Mouse (Mus musculus) midbrain, postnatal 0 days (tissue): ENCODE results near the gene Thsd7b. TPM values are rescaled to one million over a fixed set of nuclear protein-coding genes. Genes with fewer than 3 reads are reported as not detected.
A peak's percentile ranks its signal among the peaks of the same experiment; 100 is the strongest.

Source experiments
- ATAC-seq: fragments of 200-750 bp; cut with Nextera tagmentation; 2 replicates; pipeline ENCODE4 v1.8.0; 2017; ENCODE audit warnings: moderate number of reproducible peaks, mild to moderate bottlenecking, moderate TSS enrichment, moderate library complexity; ENCODE audit not compliant: low FRiP score
- DNase-seq: peaks from one replicate; pipeline ENCODE4 v3.0.0-alpha.2; 2015; ENCODE audit warnings: low spot score
- H3K27ac ChIP-seq: fragments of 300-500 bp; sonication (generic); 2 replicates; pipeline ENCODE4 v1.5.1; 2014; ENCODE audit warnings: low read depth, mild to moderate bottlenecking, low read length, mixed read lengths
- H3K27me3 ChIP-seq: fragments of 300-500 bp; sonication (generic); 2 replicates; pipeline ENCODE4 v1.6.1; 2014; ENCODE audit warnings: low read length, control low read depth, mixed read lengths; ENCODE audit not compliant: insufficient read depth
- H3K36me3 ChIP-seq: fragments of 300-500 bp; sonication (generic); 2 replicates; pipeline ENCODE4 v1.6.1; 2014; ENCODE audit warnings: low read length, control low read depth, mixed read lengths; ENCODE audit not compliant: insufficient read depth
- H3K4me1 ChIP-seq: fragments of 300-500 bp; sonication (generic); 2 replicates; pipeline ENCODE4 v1.6.1; 2014; ENCODE audit warnings: mild to moderate bottlenecking, control low read depth, antibody characterized with exemption, low read length, mixed read lengths; ENCODE audit not compliant: insufficient read depth
- H3K4me2 ChIP-seq: fragments of 300-500 bp; sonication (generic); 2 replicates; pipeline ENCODE4 v1.6.1; 2014; ENCODE audit warnings: low read depth, mild to moderate bottlenecking, low read length, mixed read lengths; ENCODE audit not compliant: poor library complexity, severe bottlenecking
- H3K4me3 ChIP-seq: fragments of 300-500 bp; sonication (generic); 2 replicates; pipeline ENCODE4 v1.5.1; 2014; ENCODE audit warnings: low read depth, mild to moderate bottlenecking, low read length, moderate library complexity
- H3K9ac ChIP-seq: fragments of 300-500 bp; sonication (generic); replicated peaks from 2 replicates; pipeline ENCODE4 v1.6.1; 2014; ENCODE audit warnings: mild to moderate bottlenecking, low read length, moderate library complexity, mixed read lengths; ENCODE audit not compliant: poor library complexity, severe bottlenecking
- H3K9me3 ChIP-seq: fragments of 300-500 bp; sonication (generic); 2 replicates; pipeline ENCODE4 v1.6.1; 2016; ENCODE audit warnings: low read length, control low read depth
- CTCF ChIP-seq: IDR thresholded peaks from 2 replicates; pipeline ENCODE4 v1.5.1; 2016; ENCODE audit warnings: antibody characterized with exemption, mild to moderate bottlenecking
- WGBS: fragments of 180-500 bp; shearing (Covaris S2); extraction: QIAGEN DNeasy Blood & Tissue Kit; methylation state at CpG from one replicate; pipeline ENCODE4 v1.1.7; 2014; 5-methylcytosine and 5-hydroxymethylcytosine counted together
- polyA plus RNA-seq: library from polyadenylated mRNA; unstranded; fragments of >200 nt; fragmentation: Nextera tagmentation; extraction: Ambion mirVana; gene quantifications from 2 replicates; pipeline ENCODE4 v1.2.1, GENCODE M21; 2015
- total RNA-seq: library from RNA; depleted of rRNA; stranded (reverse); fragments of >200 nt; gene quantifications from 2 replicates; pipeline ENCODE4 v1.2.3, GENCODE M21; 2014

Gene Thsd7b
- total and polyA plus RNA-seq, 2 experiments from 2014 or later: 11.6 to 20.8 TPM

DNA sequence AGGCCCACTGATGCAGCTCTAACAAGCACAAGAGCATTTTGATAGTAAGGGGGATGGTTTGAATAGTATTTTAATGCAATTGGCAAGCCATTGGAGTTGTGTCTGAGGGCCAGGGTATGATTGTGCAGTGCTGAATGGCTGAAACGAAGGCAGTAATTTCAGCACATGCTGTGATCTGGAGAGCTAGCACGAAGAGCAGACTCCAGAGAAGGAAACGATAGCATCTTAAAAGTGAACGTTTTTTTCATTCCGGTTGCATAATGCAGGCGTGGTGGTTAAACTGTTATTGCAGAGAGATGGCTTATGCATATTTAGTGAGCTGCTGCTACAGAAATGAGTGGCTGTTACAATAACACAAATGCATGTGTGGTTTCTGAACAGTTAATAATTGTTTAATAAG lies 51.3 kb downstream of the Thsd7b start:
- H3K4me2 ChIP-seq: no peak overlapping the region
- peak overlapping the region; percentile 43; the same call in 1 of the 2 replicates for H3K27ac ChIP-seq
- no peak overlapping the region for H3K4me3 ChIP-seq
- no peaks in the 10 kb centered on the region for H3K36me3 ChIP-seq
- no peaks in the 10 kb centered on the region for H3K9me3 ChIP-seq
- WGBS: 25% methylated on average over 6 of the region's 6 CpGs
- no peaks in the 10 kb centered on the region for H3K4me1 ChIP-seq
- no peak overlapping the region for H3K9ac ChIP-seq
- 0 out of 2 replicates have a peak, but pooled peaks have one; percentile 27 for ATAC-seq
- no peak for TF ChIP-seq CTCF
- no peak for DNase-seq
- H3K27me3 ChIP-seq: no peaks in the 10 kb centered on the region

DNA sequence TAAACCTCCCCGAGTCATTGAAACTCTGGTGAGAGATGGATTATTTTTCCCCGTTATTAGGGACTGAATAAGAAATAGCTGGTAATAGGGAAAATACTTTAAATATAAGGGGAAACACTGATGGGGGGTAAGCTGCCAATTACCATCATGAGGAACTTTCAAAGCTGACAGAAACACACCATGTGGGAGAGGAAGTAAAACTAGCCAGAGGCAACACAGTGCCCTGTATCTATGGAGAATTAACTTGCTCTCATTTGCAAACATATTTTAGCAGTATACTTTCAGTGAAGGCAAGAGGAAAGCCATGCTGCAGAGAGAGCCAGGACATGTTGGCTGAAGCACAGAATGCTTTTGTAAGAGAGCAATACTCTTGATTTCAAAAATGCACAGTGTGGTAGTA lies 51.7 kb downstream of the Thsd7b start:
- H3K4me1 ChIP-seq: no peaks in the 10 kb centered on the region
- TF ChIP-seq CTCF: no peak
- 27% methylated on average over 2 of the region's 2 CpGs for WGBS
- no peak overlapping the region for H3K9ac ChIP-seq
- H3K27me3 ChIP-seq: no peaks in the 10 kb centered on the region
- H3K4me2 ChIP-seq: no peak overlapping the region
- ATAC-seq: no peak
- H3K9me3 ChIP-seq: no peaks in the 10 kb centered on the region
- no peak for DNase-seq
- no peaks in the 10 kb centered on the region for H3K36me3 ChIP-seq
- H3K27ac ChIP-seq: no peak overlapping the region
- no peak overlapping the region for H3K4me3 ChIP-seq

DNA sequence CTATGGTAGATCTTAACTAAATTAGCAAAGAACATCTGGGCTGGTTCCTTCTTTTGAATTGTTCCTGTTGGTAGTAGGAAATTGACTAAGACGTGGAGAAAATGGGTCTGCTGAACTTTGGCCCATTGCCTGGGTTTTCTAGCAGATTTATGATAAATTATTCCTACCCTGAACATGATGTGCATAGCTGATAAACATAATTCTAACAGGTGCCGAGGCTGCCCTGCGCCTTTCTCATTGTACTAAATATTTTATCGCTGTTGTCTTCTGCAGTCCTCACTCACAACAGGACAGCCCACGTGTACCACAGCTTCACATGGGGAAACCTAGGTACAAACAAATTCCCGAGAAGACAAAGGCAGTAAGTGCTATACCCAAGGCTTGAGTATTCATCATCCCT lies 83.5 kb downstream of the Thsd7b start:
- DNase-seq (no peak), ATAC-seq (no peak)
- WGBS: 28% methylated on average over 6 of the region's 6 CpGs
- no peak for TF ChIP-seq CTCF
- Histone ChIP-seq H3K4me2 (no peak overlapping the region), H3K4me1 (no peaks in the 10 kb centered on the region), H3K4me3 (no peak overlapping the region), H3K9me3 (no peaks in the 10 kb centered on the region), H3K9ac (no peak overlapping the region), H3K27me3 (no peaks in the 10 kb centered on the region), H3K36me3 (no peaks in the 10 kb centered on the region), H3K27ac (0 out of 2 replicates have a peak overlapping the region, but pooled peaks have one; percentile 43)

GRCm38 (mm10) chr1:129357378-129357777 lies 84.3 kb downstream of the Thsd7b start:
- H3K4me1 ChIP-seq: no peaks in the 10 kb centered on the region
- 19% methylated on average over 2 of the region's 2 CpGs for WGBS
- peak; percentile 12 for DNase-seq

GRCm38 (mm10) chr1:129363368-129363767 lies 90.3 kb downstream of the Thsd7b start:
- TF ChIP-seq CTCF: no peak
- ATAC-seq: no peak
- no peaks in the 10 kb centered on the region for H3K9me3 ChIP-seq
- no peak overlapping the region for H3K9ac ChIP-seq
- no peaks in the 10 kb centered on the region for H3K36me3 ChIP-seq
- H3K4me3 ChIP-seq: no peak overlapping the region
- DNase-seq: no peak
- no peak overlapping the region for H3K27ac ChIP-seq
- no peaks in the 10 kb centered on the region for H3K27me3 ChIP-seq
- WGBS: 92% methylated on average over 4 of the region's 4 CpGs
- H3K4me2 ChIP-seq: no peak overlapping the region
- no peaks in the 10 kb centered on the region for H3K4me1 ChIP-seq

More at GRCm38 (mm10) chr1:129357378-129357777, 84.3 kb downstream of the Thsd7b start:
- Histone ChIP-seq H3K9me3 (no peaks in the 10 kb centered on the region), H3K4me2 (no peak overlapping the region), H3K36me3 (no peaks in the 10 kb centered on the region), H3K27ac (no peak overlapping the region), H3K4me3 (no peak overlapping the region), H3K9ac (no peak overlapping the region), H3K27me3 (no peaks in the 10 kb centered on the region)
- TF ChIP-seq CTCF: no peak
- ATAC-seq: peak; percentile 65; the same call in 1 of the 2 replicates

GRCm38 (mm10) chr1:129364828-129365227 lies 91.7 kb downstream of the Thsd7b start:
- Histone ChIP-seq H3K4me1 (no peaks in the 10 kb centered on the region), H3K4me2 (no peak overlapping the region), H3K4me3 (no peak overlapping the region), H3K9ac (no peak overlapping the region), H3K27ac (no peak overlapping the region), H3K27me3 (no peaks in the 10 kb centered on the region), H3K36me3 (no peaks in the 10 kb centered on the region), H3K9me3 (no peaks in the 10 kb centered on the region)
- ATAC-seq (no peak), DNase-seq (no peak)
- no peak for TF ChIP-seq CTCF
